Mouse (Mus musculus): ENCODE results near the gene Sae1. TPM values are rescaled to one million over a fixed set of nuclear protein-coding genes. Genes with fewer than 3 reads are reported as not detected.
A peak's percentile ranks its signal among the peaks of the same experiment; 100 is the strongest.

Sae1 gene
- polyA plus RNA-seq, 1 experiment, result 92.9 TPM

DNA sequence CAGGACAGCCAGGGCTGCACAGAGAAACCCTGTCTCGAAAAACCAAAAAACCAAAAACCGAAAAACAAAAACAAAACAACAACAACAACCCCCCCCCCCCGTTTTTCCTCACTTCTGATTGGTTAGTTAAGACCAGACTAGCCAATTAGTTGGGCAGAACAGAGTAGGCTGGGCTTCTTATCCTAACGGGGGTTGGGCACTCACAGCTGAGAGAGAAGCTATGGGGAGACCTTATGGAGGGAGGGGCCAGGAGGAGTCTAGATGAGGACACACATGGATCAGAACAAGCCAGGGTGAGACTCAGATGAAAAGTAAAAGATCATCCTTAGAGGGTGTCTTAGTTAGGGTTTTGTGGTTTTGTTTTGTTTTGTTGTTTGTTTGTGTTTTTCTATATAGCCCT is 5.3 kb upstream of the Sae1 start:
- no peak for TF ChIP-seq GATA1 (IDR thresholded peaks at IDR 0.05; ENCODE audit: low read length)

DNA sequence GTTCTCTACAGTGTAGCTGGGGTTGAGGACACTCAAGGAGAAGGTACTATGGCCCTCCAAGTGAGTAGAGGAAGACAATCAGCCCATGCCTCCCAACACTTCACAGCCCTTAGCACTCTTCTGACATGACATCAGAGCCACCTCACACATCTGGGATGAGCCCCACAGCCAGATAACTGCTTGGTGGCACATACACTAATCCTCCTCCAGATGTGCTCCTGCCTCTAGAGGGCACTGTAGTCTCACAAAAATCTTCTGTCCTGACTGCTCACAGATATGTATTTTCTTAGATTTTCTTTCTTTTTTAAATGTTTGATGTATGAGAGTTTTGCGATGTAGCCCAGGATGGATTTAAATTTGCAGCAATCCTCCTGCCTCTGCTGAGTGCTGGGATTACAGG is 11.1 kb downstream of the Sae1 start:
- TF ChIP-seq GATA1 (IDR thresholded peaks at IDR 0.05; ENCODE audit: low read length), result no peak

DNA sequence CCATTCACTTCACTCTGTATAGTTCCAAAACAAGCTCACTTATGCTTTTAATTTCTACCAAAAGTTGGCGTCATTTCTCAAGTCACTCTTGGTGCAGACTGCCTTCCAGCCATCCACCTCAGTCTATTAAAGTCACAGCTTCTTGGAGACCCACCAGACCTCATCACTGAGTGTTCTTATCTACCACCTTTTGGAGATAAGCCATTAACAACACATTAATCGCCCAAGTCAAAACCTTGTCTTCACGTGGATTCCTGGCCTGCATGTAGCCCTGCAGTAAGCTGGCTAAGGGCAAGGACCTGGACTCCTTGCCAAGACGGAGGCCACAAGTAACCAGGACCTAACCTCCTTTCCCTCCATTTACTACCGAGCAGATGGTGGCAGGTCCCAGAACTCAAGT is 12.6 kb downstream of the Sae1 start:
- TF ChIP-seq GATA1 (IDR thresholded peaks at IDR 0.05; ENCODE audit: low read length), result no peak

DNA sequence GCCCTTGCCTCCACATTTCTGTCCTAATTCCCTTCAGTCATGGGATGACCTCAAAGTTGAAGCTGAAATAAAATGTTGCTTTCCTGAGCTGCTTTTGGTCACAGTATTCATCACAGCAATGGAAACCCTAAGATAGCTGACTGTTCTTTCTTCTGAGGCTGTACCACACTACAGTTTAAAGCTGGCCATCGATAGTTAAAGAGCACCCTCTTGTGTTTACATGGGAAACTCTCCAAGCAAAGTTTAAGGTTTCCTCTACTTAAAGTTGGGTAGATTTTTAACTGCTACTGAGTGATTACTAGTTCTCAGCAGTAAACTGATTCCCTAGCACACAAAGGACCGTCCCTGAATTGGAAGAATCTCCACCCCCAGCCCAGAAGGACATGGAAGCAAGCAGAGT is 13.9 kb downstream of the Sae1 start:
- TF ChIP-seq GATA1 (IDR thresholded peaks at IDR 0.05; ENCODE audit: low read length), result no peak

DNA sequence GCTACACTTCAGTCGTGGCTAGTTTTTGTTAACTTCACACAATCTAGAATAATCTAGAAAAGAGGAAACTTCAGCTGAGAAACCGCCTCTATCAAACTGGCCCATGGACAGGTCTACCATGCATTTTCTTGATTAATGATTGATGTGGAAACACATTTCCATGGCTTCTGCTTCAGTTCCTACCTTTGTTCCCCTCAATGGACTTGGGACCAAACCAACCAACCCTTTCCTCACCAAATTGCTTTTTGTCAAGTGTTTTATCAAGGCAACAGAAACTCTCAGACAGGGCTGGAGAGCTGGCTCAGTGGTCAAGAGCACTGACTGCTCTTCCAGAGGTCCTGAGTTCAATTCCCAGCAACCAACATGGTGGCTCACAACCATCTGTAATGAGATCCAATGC is 17.0 kb downstream of the Sae1 start:
- TF ChIP-seq GATA1 (IDR thresholded peaks at IDR 0.05; ENCODE audit: low read length), result no peak

DNA sequence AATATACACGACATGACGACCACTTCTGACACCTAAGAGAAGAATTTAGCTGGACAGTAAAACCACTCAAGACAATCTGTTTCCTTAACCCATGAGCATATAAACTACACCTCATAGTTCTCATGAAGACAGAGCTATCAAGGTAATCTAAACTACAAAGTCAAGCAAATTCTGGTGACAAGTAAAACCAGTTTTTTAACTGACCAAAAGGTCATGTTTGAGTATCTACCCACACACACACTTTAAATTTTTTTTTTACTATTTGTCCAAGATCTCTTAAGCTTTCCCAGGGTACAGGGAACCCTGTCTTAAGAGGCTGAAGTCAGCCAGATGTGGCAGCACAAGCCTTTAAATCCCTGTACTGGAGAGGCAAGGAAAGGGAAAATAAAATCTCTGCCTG is 18.8 kb downstream of the Sae1 start:
- no peak for TF ChIP-seq GATA1 (IDR thresholded peaks at IDR 0.05; ENCODE audit: low read length)

DNA sequence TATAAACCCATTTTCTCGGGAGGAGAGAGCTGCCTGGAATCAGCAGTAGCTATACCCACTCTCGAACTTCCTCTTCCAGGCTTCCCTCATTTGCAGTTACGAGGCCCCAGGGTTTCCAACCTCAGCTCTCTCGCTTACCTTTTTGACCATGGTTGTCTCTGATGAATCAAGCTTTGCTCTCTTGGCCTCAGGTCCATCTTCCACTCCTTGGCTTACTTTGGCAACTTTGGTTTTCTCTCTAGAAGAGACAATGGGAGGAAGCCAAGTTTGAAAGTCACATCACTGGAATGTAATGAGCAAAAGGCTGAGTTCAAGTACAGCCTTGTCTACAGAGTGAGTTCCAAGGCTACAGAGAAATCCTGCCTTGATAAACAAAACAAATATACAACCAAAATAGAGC is 20.9 kb downstream of the Sae1 start:
- TF ChIP-seq GATA1 (IDR thresholded peaks at IDR 0.05; ENCODE audit: low read length), result no peak

DNA sequence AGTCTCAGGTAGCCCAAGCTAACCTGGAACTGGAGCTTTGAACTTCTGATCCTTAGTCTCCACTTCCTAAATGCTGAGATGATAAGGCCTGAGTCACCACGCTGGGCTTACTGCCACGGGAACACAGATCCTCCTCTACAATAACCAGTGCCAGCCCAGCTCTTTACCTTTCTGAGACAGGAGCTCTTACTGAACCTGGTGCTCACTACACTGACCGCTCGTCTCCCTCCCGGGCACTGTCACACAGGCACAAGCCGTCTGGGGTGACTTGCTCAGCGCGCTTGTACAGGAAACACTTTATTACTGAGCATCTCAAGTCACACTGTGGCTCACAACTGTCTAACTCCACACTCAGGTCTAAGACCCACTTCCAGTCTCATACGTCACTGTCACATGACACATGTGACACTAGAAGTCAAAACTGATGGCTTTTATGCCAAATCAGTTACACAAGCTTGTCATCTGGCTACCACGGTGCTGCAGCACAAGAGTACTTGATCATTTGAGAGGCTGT is 21.4 kb downstream of the Sae1 start:
- no peak for TF ChIP-seq GATA1 (IDR thresholded peaks at IDR 0.05; ENCODE audit: low read length)

DNA sequence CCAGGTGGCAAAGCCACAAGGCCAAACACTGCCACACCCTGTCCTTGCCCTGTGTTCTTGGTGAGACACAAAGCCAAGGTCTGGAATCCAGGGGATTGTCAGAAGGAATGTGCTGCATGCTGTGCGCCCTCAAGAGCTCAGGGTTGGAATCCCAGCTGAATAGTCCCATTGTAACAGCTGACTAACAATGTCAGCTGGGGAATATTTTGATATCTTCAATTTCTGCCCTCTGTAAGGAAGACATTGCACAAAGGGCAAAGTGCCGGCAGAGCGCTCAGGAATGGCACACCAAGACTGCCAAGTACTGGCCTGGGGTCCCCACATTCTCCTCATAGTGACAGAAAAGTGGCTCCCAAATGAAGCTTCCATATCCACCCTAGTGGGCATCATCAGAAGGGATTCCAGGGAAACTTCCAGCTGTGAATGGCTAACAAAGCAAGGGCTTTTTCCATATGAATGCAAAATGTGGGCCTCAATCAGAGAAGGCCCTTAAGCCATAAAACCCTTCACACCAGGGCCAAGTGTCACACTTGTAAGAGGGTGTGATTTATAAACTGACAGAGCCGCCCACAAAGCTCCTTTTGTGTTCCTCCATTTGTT is 22.6 kb downstream of the Sae1 start:
- TF ChIP-seq GATA1 (IDR thresholded peaks at IDR 0.05; ENCODE audit: low read length), result no peak

DNA sequence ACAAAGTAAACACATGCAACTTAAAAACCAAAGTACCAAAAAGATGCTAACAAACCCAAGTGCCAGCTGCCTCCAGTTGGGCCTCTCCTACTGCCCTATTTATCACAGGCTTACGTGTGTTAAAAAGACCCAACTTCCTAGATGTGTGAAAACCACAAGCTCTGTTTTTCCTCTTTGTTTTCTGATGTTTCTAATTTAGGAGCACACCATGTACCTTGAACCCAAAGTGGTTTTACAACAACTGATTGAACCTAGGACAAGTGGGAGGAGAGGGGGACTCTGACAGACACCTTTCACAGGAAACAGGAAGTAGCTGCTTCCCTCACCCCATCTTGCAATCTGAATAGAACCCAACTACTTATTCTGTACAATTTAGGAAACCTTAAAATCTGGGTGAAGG is 23.3 kb downstream of the Sae1 start:
- no peak for TF ChIP-seq GATA1 (IDR thresholded peaks at IDR 0.05; ENCODE audit: low read length)

DNA sequence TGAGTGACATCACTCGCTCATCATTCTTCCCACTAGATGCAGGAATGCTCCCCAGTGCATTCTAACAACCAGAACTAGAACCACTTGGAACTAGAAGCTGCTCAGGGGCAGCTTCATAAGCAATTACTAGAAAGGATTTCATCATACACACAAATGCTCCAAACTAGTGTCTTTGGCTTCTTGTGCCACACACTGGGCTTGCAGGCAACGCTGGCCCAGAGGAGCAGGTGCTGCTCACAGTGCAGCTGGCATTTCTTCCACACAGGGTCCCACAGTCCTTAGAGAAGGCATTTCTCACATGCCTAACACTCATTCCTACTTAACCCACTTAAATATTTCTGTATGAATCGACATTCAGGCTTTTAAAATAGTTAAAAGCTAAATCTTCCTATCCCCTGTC is 30.0 kb downstream of the Sae1 start:
- no peak for TF ChIP-seq GATA1 (IDR thresholded peaks at IDR 0.05; ENCODE audit: low read length)

DNA sequence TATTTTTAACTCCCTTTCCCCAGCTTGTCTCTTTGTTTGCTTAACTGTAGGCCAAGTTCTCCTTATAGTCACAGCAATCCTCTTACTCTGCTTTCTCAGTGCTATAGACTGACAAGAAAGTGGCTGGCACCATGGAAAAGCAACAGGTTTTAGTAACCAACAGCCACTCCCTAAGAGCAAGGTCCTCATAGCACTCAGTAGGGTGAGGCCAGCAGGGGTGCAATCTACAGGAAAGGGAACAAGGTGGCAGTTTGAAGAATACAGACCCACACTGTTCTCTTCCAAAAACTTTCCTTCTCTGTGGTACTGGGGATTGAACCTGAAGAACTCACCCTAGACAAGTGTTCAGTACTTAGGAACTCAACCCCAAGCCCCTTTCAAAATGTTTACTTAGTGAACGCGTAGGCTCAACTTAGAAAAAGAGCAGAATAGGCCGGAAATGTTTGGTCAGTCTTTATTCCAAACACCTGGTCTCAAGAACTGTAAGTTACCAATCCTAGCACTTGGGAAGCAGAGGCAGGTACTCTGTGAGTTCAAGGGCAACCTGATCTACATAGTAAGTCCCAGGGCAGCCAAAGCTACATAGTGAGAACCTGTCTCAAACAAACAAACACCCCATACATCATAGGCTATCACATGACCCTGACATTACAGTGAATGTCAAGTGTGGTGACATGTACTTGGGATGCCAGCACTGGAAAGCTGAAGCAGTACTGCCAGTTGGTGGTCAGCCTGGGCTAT is 31.6 kb downstream of the Sae1 start:
- TF ChIP-seq GATA1 (IDR thresholded peaks at IDR 0.05; ENCODE audit: low read length), result no peak

DNA sequence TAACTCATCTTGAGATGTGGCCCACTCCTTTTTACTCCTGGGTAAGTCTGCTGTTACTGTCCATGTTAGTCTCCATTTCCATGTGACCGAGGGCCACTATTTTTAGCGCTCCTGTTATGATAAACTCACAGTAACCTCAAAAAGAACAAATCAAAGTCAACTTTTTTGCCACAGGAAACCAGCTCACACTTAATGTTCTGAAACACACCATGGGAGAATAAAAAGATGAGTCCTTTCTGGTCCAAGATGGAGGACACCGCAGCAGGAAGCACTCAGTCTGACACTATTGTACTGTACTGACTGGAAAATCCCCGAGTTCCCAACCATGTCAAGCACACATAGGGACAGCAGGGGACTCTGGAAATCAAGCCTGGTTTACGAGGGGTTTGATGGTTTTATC is 37.6 kb downstream of the Sae1 start:
- no peak for TF ChIP-seq GATA1 (IDR thresholded peaks at IDR 0.05; ENCODE audit: low read length)

DNA sequence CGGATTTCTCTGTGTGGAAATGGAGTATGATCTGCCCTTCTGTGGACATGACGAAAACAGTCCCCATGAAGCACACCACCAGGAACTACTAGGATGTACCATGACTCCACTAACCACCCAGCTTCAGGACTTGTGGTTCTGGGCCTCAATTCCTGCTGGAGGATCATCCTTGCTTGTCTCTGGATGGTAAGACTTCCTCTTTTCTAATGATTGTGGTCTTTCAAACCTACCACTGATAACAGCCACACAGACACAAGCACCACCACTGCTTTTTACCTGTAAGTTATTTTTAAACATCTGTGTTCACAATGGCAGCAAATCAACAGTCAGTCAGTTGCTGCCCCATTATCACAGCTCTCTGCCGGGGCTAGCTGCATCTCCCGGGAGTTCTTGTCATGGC is 42.3 kb downstream of the Sae1 start:
- TF ChIP-seq GATA1 (IDR thresholded peaks at IDR 0.05; ENCODE audit: low read length), result peak; percentile 62

DNA sequence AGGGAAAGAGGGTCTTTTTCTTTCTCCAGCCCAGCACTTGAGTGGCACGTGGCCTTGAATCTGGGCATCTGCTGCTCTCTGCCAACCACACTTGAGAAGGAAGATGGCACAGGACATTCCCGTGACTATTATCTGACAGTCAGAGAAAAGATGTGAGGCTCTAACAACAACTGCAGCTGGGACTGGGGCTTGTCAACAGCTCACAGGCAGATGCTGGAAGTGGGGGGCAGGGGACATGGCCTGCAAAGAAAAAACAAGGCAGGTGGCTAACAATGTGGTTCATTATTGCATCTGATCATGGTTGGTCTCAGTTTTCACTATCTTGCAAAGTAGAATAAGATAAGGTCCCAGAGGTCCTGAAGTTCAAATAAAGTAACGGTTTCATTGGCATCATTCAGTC is 43.0 kb downstream of the Sae1 start:
- no peak for TF ChIP-seq GATA1 (IDR thresholded peaks at IDR 0.05; ENCODE audit: low read length)

DNA sequence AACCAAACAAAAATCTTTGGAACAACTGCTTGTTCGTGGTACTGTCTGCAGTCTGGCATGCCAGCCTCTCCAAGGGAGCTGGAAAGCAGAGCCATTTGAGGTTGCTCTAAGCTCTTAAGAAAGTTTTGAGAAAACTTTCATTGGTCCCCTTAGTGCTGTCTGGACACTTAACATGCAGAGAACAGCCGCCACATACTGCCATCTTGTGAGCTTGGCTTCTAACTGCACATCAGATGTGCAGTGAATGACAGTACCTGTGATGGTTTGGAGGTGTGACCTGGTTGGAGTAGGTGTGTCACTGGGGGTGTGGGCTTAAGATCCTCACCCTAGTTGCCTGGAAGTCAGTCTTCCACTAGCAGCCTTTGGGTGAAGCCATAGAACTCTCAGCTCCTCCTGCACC is 49.9 kb downstream of the Sae1 start:
- TF ChIP-seq GATA1 (IDR thresholded peaks at IDR 0.05; ENCODE audit: low read length), result no peak

DNA sequence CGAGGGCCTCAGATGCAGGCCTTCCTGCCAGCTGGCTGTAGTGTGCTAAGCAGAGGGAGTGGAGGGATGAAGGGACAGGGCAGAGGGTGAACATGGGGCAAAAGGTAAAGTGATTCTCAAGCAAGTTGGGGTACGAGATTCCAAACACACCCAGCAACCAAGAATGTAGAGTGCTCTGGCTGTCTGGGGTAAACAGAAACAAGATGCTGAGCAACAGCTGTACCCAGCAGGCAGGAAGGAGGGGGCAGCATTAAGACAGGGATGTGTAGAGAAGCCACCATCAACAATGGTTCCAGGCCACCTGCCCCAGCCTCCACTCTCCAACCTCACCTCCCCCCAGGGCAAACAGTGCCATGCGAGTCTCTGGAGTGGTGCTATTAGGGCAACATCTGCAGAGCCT is 58.5 kb downstream of the Sae1 start:
- TF ChIP-seq GATA1 (IDR thresholded peaks at IDR 0.05; ENCODE audit: low read length), result no peak
